Mouse (Mus musculus): ENCODE measurements around the gene Galnt17. TPM values are rescaled to one million over a fixed set of nuclear protein-coding genes. Genes with fewer than 3 reads are reported as not detected.

The Galnt17 gene
- polyA plus RNA-seq, 1 experiment from 2014 or later: 0.57 TPM

DNA sequence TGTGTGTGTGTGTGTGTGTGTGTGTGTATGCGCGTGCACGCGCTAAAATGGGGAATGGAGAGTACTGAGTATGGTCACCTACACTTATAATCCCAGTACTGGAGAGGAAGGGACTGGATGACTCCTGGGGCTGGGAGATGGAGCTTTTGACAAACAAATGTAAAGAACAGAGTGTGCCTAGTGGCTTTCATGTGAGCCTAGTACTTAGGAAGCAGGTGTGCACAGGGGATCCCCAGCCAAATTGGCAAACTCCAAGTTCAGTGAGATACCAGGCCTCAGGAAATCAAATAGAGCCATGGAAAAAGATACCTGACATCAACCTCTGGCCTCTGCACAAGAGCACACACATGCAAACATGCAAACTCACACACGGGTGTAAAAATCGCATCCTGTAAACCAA lies 61.7 kb downstream of the Galnt17 start:
- no peak for DNase-seq (ENCODE audit: low spot score)

GRCm38 (mm10) chr5:131241689-131242088 lies 66.6 kb downstream of the Galnt17 start:
- no peak for DNase-seq (ENCODE audit: low spot score)

DNA sequence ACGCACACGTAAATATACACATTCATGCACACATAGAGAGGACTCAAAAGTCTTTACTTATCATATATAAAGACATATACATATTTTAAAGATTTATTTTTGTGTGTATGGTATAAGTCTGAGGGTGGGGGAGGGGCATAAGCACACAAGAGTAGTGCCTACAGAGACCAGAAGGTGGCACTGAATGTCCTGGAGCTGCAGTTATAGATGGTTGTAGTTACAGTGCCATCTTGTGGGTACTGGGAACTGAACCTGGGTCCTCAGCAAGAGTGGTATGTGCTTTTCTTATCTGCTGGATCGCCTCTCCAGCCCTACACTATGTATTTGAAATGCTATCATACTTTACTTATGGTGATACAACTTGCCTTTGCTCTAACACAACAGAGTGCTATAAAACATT lies 68.5 kb downstream of the Galnt17 start:
- no peak for DNase-seq (ENCODE audit: low spot score)

GRCm38 (mm10) chr5:131236906-131237305 lies 71.4 kb downstream of the Galnt17 start:
- DNase-seq (ENCODE audit: low spot score): no peak

DNA sequence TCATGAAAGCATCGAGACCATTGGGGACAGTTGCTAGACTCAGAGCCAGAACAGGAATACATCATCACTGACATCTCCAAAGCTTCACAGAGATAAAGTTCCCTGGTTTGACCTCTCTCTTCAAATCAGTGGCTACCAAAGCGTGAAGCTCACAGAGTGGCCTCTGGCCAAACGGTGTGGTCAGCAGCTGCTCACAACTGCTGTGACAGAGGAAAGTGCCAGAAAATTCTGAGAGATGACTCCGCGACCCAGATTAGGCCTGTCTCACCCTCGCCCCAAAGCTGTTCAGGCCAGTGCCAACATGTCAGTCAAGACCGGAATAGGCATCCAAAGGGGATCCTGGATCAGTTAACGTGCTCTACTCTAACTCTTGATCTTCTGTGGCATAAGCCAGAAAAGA lies 74.5 kb downstream of the Galnt17 start:
- no peak for DNase-seq (ENCODE audit: low spot score)

- no peak for DNase-seq (ENCODE audit: low spot score)
These were observed 77.2 kb downstream of the Galnt17 start for GRCm38 (mm10) chr5:131231060-131231459.

GRCm38 (mm10) chr5:131229744-131230143 lies 78.6 kb downstream of the Galnt17 start:
- no peak for DNase-seq (ENCODE audit: low spot score)

GRCm38 (mm10) chr5:131223416-131223815 lies 84.9 kb downstream of the Galnt17 start:
- no peak for DNase-seq (ENCODE audit: low spot score)

DNA sequence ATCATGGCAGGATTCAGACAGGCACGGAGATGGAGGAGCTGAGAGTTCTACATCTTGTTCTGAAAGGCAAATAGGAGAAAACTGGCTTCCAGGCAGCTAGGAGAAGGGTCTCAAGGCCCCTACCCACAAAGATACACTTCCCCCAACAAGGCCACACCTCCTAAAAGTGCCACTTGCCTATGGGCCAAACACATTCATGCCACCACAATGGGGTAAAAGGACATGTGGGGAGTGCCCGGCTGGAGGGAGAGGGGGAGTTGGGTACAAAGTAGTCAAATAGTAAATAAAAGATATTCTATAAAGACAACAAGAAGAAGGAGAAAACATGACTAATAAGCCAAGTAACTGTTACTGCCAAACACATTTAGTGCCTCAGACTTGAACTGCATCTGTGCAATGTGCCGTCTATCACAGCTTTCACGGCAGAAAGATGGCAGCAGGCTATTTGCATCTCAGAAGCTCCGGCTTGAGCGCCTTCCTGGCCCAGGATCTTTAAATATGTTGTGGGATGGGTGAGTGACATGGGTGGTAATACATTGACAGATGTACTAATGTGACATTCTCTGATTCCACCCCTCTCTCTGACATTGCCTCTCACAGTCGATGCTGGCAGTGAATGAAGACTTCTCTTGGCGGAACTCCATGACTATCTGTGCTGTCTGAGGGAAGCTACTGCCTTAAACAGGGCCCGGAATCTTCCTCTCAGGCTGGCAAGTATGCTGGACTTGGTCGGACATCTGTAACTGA lies 85.6 kb downstream of the Galnt17 start:
- no peak for DNase-seq (ENCODE audit: low spot score)

DNA sequence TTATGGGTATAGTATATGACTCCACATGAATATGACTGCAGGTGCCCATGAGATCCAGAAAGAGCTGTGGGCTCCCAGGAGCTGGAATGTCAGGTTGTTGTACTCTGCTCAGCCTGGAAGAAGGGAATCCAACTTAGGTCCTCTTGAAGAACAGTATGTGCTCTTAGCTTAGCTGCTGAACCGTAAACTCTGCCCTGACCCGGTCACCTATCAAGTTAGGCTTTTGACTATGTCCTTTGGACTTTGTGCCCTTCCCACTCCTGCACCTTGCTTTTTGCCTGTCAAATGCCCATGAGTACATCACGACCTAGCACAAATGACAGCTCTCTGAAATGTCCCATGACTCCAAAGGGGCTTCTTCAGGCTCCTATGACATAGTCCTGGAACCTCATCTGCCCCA lies 90.1 kb downstream of the Galnt17 start:
- DNase-seq (ENCODE audit: low spot score): no peak

DNA sequence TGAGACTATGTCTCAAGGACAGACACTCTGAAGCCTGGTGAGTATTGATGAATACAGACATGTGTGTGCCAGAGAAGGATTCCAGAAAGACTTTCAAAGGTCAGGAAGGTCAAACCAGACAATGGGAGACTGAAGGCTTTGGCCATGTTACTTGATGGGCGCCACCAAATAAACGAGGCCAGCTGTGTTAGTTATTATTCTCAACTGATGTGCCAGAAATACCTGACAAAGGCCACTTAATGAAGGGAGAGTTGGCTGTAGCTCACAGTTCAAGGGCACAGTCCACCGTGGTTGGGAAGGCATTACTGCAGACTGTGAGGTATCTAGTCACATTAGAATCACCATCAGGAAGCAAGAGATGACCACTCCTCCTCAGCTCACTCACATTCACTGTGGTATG lies 96.7 kb downstream of the Galnt17 start:
- no peak for DNase-seq (ENCODE audit: low spot score)

DNA sequence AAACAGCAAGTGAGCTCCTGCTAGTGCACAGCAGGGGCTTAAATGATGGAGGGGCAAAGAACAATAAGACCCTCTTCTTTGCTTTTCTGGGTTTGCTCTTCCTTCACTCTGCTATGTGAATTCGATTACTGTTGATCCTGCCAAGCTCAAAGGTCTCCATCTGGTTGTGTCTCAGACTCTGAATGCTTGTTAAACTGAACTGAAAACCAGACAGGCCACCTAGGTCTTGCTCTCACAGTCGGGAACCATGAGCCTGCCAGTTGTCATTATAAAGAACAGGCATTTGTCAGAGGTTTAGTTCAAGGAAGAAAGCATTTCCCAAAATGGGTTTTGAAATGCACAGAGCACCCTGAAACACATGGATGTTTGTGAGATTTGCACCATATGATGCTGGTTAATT lies 107.2 kb downstream of the Galnt17 start:
- no peak for DNase-seq (ENCODE audit: low spot score)

DNA sequence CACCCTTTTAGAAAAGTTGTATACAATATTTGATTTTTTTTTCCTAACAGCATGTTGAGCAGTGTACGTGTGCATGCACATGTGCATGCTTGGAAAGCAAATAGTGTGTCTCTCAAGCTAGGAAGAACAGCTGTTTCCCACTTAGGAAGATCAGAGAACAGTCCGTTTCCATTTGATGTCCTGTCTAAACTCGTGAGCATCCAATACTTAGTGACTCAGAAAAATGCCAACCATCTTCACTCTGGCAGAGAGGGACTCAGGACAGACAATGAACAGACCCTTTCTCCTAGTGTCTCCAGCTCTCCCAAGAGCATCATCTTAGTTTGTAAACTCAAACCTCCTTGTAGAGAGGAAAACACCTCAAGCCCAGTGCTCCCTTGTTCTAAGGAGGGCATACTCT lies 116.0 kb downstream of the Galnt17 start:
- DNase-seq (ENCODE audit: low spot score): no peak

- no peak for DNase-seq (ENCODE audit: low spot score)
These were observed 123.7 kb downstream of the Galnt17 start for GRCm38 (mm10) chr5:131184566-131184965.

GRCm38 (mm10) chr5:131181231-131181630 lies 127.1 kb downstream of the Galnt17 start:
- DNase-seq (ENCODE audit: low spot score): no peak

- no peak for DNase-seq (ENCODE audit: low spot score)
These were observed 127.5 kb downstream of the Galnt17 start for GRCm38 (mm10) chr5:131180756-131181155.

- no peak for DNase-seq (ENCODE audit: low spot score)
These were observed 130.4 kb downstream of the Galnt17 start for GRCm38 (mm10) chr5:131177851-131178250.

- no peak for DNase-seq (ENCODE audit: low spot score)
These were observed 131.1 kb downstream of the Galnt17 start for GRCm38 (mm10) chr5:131177168-131177567.

- no peak for DNase-seq (ENCODE audit: low spot score)
These were observed 139.1 kb downstream of the Galnt17 start for GRCm38 (mm10) chr5:131169186-131169585.

DNA sequence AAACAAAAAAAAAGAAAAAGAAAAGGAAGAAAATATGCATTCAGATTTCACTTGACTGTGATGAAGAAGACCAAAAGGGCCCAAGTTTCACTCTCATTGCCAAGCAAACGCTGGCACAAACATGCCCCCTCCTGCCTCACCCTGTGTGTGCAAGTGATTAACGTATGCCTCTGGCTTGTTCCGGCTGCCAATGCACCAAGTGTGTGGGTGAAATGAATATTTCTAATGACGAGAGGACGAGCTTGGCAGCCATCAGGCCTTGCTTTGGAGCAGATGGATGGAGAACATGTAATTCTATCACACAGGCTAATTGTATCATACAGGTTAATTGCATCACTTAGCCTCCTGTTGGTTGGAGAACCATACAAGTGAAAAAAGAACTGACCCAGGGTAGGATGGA lies 140.9 kb downstream of the Galnt17 start:
- no peak for DNase-seq (ENCODE audit: low spot score)

DNA sequence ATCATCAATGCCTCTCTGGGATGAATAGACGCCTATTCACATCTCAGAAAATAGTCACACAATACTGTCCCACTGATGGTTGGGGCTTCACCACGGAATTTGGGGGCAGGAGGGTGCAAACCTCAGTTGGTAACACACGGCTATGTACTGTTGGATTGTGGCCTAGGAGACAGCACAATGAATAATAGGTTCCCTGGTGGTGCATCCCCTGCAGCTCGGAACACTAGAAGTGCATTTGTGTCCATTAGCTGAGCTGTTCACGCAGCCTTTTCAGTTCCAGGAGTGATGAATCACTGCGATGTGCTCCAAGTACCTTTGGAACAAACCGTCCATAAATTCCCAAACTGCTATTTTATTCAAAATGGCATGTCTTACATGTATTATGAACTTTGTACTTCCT lies 142.6 kb downstream of the Galnt17 start:
- DNase-seq (ENCODE audit: low spot score): no peak

DNA sequence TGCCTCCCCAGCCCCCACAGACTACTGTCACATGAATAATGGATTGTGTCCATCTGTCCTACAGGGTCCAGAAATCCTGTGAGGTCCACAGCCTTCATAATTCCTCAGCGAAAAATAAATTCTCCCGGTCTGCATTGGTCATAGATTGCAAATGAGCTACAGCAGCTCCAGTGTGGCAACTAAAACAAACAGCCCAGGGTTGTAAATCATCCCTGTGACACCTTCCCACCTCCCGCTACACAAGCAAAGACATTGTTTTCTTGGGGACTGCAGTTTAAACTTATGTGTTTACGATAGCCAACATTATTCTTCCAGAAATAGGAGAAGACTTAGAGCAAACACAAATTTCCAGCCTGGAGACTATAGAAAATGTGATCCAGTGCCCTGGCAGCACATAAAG lies 150.4 kb downstream of the Galnt17 start:
- DNase-seq (ENCODE audit: low spot score): no peak

DNA sequence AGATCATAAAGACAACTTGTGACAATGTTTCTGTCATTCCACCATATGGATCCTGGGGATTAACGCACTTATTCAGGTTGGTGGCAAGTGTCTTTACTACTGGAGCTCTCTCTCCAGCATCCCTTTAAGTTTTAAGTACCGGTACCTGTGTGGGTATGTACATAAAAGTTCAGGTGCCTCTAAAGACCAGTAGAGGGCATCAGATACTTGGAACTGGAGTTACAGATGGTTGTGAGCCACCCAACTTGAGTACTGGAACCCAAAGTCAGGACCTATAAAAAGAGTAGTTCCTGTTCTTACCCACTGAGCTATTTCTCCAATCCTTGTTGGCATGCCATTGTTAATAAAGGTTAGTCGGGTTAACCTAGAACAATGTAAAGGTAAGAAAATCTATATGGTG lies 152.0 kb downstream of the Galnt17 start:
- DNase-seq (ENCODE audit: low spot score): no peak

DNA sequence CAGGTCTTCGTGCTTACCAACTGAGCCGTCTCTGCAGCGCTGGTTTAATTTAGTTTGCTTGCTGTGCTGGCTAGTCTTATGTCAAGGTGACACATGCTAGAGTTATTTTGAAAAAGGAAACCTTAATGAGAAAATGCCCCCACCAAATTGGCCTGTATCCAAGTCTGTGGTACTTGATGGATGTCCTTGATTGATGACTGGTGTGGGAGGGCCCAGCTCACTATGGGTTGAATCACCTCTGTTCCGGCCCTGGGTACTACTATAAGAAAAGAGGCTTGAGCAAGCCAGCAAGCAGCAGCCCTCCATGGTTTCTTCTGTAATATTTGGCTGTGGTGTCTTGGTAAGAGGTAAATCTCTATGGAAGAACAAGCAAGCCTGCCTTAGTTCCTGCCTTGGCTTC lies 165.7 kb downstream of the Galnt17 start:
- no peak for DNase-seq (ENCODE audit: low spot score)

Measured in thymus, postnatal 0 days (tissue).